Mouse (Mus musculus): ENCODE data around the gene Lgals3.

The Lgals3 gene

GRCm38 (mm10) chr14:47421606-47422005 lies 54.1 kb downstream of the Lgals3 start:
- CTCF ChIA-PET: no interaction called here

DNA sequence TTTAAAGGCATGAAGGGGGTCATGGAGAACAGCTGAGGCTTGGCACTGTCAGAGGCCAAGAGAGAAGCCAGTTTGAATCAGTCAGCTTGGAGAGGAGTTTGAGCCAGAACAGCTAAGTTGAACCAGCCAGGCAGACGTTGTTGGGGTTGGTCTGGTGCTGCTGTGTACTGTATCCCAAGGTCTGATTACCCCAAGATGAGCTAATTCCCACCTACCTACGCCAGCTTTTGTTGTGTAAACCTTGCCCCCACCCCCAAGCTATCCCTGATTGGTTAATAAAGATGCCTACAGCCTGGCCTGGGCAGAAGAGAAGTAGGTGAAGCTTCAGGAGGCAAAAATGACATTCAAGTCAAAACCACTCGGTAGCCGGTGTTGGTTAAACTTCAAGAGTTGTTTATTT lies 54.9 kb downstream of the Lgals3 start:
- CTCF ChIA-PET: no interaction called here

DNA sequence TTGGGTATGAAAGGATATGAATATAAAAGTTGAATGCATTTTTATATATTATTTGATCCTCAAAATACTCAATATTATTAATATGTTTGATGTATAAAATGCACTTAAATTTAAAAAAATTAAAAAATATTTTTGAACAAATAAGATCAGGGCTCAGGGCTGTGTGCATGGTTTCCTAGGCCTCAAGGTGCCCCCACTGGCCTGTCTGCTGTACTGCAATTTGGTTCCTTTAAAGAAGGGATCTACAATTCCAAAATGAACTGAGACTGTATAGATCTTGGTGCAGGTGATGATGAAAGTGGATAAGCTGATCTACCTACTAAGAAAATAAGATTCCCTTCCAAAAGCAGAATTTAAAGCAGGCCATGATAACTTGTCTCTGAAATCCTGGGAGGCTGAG lies 65.4 kb downstream of the Lgals3 start:
- CTCF ChIA-PET: no interaction called here

All from spleen, embryonic (tissue).